Mouse (Mus musculus) cortical plate, adult 2 months (tissue): ENCODE measurements around the gene Rps27.

ENCODE experiments used
- CTCF ChIP-seq: fragments of 200-500 bp; IDR thresholded peaks from 2 replicates; pipeline ENCODE4 v1.5.1; 2011; ENCODE audit warnings: mild to moderate bottlenecking, control low read depth, low read length; ENCODE audit not compliant: insufficient read depth; ENCODE audit errors: extremely low read depth
- POLR2A ChIP-seq: fragments of 200-500 bp; IDR thresholded peaks from 2 replicates; pipeline ENCODE4 v1.6.1; 2011; ENCODE audit warnings: mild to moderate bottlenecking, low read length, control low read depth; ENCODE audit not compliant: insufficient read depth; ENCODE audit errors: extremely low read depth

DNA sequence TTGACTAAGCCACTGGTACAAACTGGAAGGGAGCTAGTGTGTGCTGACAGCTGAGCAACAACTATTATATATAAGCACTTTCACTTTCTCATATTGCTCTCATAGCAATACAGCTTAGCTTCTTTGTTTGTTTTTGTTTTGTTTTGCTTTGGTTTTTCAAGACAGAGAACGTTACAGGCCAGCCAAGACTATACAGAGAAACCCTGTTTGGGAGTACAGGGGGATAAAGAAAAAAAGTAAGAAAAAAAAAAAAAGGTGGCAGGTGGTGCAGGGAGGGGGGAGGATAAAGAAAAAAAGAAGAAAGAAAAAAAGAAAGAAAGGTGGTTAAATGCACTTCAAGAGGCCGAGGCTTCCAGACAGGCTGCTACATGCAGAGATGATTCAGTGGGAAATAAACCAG, 32.0 kb upstream of the Rps27 start:
- TF ChIP-seq CTCF (no peak), POLR2A (no peak)
